Mouse (Mus musculus) cerebellum, adult 9-11 months (tissue): ENCODE measurements around the gene Mycbp2.

Source experiments
- DNase-seq: peaks from one replicate; pipeline ENCODE4 v3.0.0; 2022

The Mycbp2 gene

GRCm38 (mm10) chr14:103346729-103347505 is at the start of gene Mycbp2:
Gene Mycbp2 (minus strand): TSS chr14:103346814.
- peak; percentile 100 for DNase-seq

GRCm38 (mm10) chr14:103392391-103392790 is 45.8 kb upstream of the Mycbp2 start:
- no peak for DNase-seq

- no peak for DNase-seq
Observed at GRCm38 (mm10) chr14:103387431-103387830, 40.8 kb upstream of the Mycbp2 start.

GRCm38 (mm10) chr14:103386871-103387270 is 40.3 kb upstream of the Mycbp2 start:
- no peak for DNase-seq

GRCm38 (mm10) chr14:103385084-103385610 is 38.5 kb upstream of the Mycbp2 start:
- no peak for DNase-seq

- DNase-seq: no peak
Observed at GRCm38 (mm10) chr14:103378703-103379102, 32.1 kb upstream of the Mycbp2 start.

GRCm38 (mm10) chr14:103376765-103377164 is 30.2 kb upstream of the Mycbp2 start:
- DNase-seq: no peak

- DNase-seq: no peak
Observed at GRCm38 (mm10) chr14:103375523-103375922, 28.9 kb upstream of the Mycbp2 start.

- DNase-seq: no peak
Observed at GRCm38 (mm10) chr14:103363199-103363598, 16.6 kb upstream of the Mycbp2 start.

GRCm38 (mm10) chr14:103356066-103356465 is 9.5 kb upstream of the Mycbp2 start:
- DNase-seq: no peak

GRCm38 (mm10) chr14:103354396-103355352 is 8.1 kb upstream of the Mycbp2 start:
- no peak for DNase-seq

GRCm38 (mm10) chr14:103345858-103346728 is 521 bp downstream of the Mycbp2 start:
- peak; percentile 83 for DNase-seq

GRCm38 (mm10) chr14:103345486-103345857 is 1.1 kb downstream of the Mycbp2 start:
- peak; percentile 17 for DNase-seq

GRCm38 (mm10) chr14:103345011-103345410 is 1.6 kb downstream of the Mycbp2 start:
- DNase-seq: no peak

- DNase-seq: no peak
Observed at GRCm38 (mm10) chr14:103343791-103344190, 2.8 kb downstream of the Mycbp2 start.

- DNase-seq: no peak
Observed at GRCm38 (mm10) chr14:103341385-103342294, 5.0 kb downstream of the Mycbp2 start.

- DNase-seq: no peak
Observed at GRCm38 (mm10) chr14:103312926-103313325, 33.7 kb downstream of the Mycbp2 start.

- no peak for DNase-seq
Observed at GRCm38 (mm10) chr14:103296227-103296626, 50.4 kb downstream of the Mycbp2 start.

- DNase-seq: no peak
Observed at GRCm38 (mm10) chr14:103286650-103287049, 60.0 kb downstream of the Mycbp2 start.

GRCm38 (mm10) chr14:103276667-103277066 is 69.9 kb downstream of the Mycbp2 start:
- no peak for DNase-seq

- DNase-seq: no peak
Observed at GRCm38 (mm10) chr14:103260437-103260836, 86.2 kb downstream of the Mycbp2 start.
